Mouse (Mus musculus): ENCODE measurements at regions not wholly inside any gene's neighbourhood (a gene's known extent, or its start where the extent isn't known, plus 50 kb on each side); places are given as distances from the start of the nearest gene placed in this dataset.

DNA sequence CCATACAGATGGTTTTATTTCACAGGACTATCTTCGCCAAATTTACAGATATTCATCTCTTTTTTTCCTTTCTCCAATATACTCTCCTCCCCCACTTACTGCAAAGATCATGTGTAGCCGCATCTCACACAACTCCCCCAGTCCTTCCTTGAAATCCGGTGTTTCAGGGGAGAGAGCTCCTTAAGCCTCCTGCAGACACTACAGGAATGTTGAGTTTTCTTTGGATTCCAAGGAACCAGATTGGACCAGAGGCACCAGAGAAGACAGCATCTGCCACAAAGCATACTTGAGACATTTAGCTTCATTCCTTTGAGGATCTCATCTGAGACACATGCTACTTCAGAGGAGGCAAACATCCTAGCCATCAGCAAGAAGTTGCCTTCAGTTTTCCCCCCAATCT is 558.4 kb upstream of the Cdh11 start:
- TF ChIP-seq CTCF (IDR thresholded peaks at IDR 0.05; ENCODE audit: low read depth) (no peak), EP300 (IDR thresholded peaks at IDR 0.05; ENCODE audit: low read depth) (no peak)
